Mouse (Mus musculus): ENCODE results near the gene Cers5.

GRCm38 (mm10) chr15:99792221-99792815 is 19.6 kb upstream of the Cers5 start:
- TF ChIP-seq CTCF (IDR thresholded peaks at IDR 0.05; ENCODE audit: extremely low read depth, insufficient read depth, low read length) (no peak), POLR2A (IDR thresholded peaks at IDR 0.05; ENCODE audit: extremely low read depth, insufficient read depth, low read length) (no peak)
